Mouse (Mus musculus) brain, embryonic 14.5 days (tissue): Measurements from ENCODE around the gene Cdipt.

Source experiments
- CTCF ChIP-seq: fragments of 200-500 bp; IDR thresholded peaks from 2 replicates; pipeline ENCODE4 v1.5.1; 2012; ENCODE audit warnings: inconsistent platforms, mild to moderate bottlenecking, moderate library complexity, borderline replicate concordance; ENCODE audit not compliant: insufficient read depth, insufficient read length; ENCODE audit errors: extremely low read depth
- POLR2A ChIP-seq: fragments of 200-500 bp; IDR thresholded peaks from 2 replicates; pipeline ENCODE4 v1.6.1; 2012; ENCODE audit warnings: mild to moderate bottlenecking, inconsistent platforms, borderline replicate concordance; ENCODE audit not compliant: poor library complexity, insufficient read depth, insufficient read length, severe bottlenecking; ENCODE audit errors: extremely low read depth

DNA sequence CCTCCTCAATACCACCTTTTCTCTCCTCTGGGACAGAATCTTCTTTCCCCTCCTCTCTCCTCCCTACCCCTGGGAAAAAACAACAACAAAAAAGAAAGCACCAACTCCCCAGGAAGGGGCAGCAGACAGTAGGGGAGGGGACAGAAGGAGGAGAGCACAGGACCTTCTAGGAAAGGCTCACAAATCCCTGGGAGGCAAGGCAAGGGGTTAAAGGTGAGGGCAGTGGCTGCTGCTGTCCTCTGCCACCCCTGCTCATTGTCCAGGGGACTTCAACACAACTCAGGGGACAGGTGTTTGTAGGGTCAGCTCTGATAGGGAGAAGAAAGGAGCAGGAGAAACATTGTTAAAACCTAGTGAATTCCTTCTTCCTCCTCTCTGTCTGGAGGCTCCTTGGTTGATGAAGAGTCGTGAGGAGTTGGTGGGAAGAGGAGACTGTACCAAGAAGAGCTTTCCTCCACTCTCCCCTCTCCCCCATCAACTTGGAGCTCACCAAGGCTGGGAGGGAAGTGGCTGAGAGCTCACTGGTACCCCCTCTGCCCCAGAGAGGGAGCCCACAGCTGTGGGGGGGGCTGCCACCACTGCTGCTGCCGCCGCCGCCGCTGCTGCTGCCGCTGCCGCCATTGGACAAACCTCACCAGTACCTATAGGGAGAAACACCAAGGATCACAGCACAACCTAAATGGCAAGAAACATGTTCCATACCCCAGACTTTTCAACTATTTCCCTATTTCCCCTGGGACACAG is 47.0 kb downstream of the Cdipt start:
- TF ChIP-seq CTCF (no peak), POLR2A (no peak)
